Mouse (Mus musculus) right cerebral cortex, adult 2 months (tissue): ENCODE measurements around the gene Hormad1.

Experiments used
- DNase-seq, 2 experiments: peaks; one replicate each; pipeline ENCODE4 v3.0.0; 2021 to 2022; ENCODE audit warnings: low spot score in 2 of 2

Hormad1 gene

DNA sequence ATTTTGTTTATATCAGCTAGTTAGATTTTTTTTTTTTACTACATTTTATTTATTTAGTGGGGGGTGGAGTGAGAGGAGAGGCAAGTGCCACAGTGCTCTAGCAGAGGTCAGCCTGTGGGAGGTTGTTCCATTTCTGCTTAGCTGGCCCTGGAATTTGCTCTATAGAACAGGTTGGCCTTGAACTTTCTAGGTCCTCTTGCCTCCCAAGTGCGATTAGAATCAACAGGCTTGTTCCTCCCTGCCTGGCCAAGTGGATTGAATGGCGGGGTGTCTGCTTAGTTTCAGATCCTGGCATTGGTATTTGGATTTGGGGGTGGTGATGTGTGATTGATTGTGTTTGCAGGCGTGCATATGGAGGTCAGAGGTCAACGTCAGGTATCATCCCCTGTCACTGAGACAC is 76.6 kb downstream of the Hormad1 start:
- DNase-seq: no peak
